Mouse (Mus musculus): ENCODE measurements around the gene Spx. TPM values are rescaled to one million over a fixed set of nuclear protein-coding genes. Genes with fewer than 3 reads are reported as not detected.
A peak's percentile ranks its signal among the peaks of the same experiment; 100 is the strongest.

Gene Spx
- polyA plus RNA-seq, 1 experiment from 2014 or later = 0.29 TPM

DNA sequence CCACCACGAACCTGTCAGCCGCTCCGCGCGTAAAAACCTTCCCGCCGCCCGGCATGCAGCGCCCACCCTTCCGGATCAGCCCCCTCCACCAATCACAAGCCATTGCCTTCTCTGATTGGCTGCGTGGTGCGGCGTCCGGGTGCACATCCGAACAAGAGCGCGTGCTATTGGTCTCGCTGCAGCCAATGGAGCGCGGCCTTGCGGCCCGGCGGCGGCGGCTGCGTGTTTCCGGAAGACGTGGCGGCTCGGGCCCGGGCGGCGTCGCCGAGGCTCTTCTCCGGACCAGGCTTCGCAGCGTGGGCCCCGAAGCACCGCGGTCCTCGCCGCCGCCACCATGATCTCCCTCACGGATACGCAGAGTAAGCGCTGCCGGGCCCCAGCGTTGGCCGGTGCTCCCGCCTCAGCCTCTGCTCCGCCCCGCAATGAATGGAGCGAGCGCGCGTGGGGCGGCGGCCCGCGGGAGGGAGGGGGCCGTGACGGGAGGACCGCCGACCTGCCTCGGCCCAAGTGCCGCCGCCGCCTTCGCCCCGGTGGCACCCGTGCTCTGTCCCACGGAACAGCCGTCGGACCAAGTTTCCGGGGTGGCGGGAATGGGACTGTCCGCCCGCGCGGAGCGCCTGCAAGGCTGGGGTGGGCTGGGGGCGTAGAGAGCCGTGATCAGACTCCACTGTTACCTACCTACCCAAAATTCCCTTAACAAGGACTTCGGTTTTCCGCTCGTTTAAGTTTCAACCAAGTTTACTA, 26.1 kb upstream of the Spx start, which contains the start of the genes Recql and Golt1b:
TSS of gene Recql (minus strand) at position 77 of the 744 bp plus-strand sequence.
TSS of gene Golt1b (plus strand) at position 211 of the 744 bp plus-strand sequence.
- no peaks in the 10 kb centered on the region for H3K9me3 ChIP-seq (replicated peaks)
- H3K4me1 ChIP-seq (replicated peaks) = peaks cover 44% of the 10 kb centered on the region
- ATAC-seq (ENCODE audit: low read depth) (peak; percentile 99), DNase-seq (peak; percentile 95)
- WGBS (ENCODE audit: insufficient replicate concordance) = under 1% methylated on average over 87 of the region's 87 CpGs
- H3K9ac ChIP-seq = peak within 1 kb of the TSS; percentile 92
- H3K27me3 ChIP-seq = no peaks in the 10 kb centered on the region
- H3K36me3 ChIP-seq = peaks cover 3% of the 10 kb centered on the region
- peak within 1 kb of the TSS; percentile 79 for H3K4me2 ChIP-seq
- H3K27ac ChIP-seq = peak within 1 kb of the TSS; percentile 83
- H3K4me3 ChIP-seq (replicated peaks) = peak within 1 kb of the TSS; percentile 94

DNA sequence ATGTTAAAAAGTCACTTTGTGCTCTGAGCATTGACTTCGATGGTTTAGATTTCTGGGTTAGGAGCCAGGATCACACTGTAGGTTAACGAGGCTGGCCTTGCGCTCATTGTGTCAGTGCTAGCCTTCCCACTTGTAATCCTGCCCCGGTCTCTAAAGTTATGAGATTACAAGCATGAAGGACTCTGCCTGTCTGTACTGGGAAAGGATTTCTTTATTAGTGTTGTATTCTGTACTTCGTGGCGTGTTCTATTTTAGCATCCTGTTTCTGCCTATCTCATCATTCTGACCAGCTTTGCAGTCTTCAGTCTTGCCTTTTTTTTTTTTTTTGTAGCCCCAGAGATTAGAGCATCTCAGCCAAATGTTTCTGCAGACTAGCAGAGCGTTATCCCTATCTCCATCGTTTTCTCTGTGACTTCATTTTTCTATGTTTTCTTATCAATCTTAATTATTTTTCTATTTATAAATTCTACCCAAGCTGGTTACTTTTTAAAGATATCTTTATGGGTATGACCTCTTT, 25.4 kb upstream of the Spx start:
- WGBS (ENCODE audit: insufficient replicate concordance) = 9% methylated on average over 8 of the region's 8 CpGs

DNA sequence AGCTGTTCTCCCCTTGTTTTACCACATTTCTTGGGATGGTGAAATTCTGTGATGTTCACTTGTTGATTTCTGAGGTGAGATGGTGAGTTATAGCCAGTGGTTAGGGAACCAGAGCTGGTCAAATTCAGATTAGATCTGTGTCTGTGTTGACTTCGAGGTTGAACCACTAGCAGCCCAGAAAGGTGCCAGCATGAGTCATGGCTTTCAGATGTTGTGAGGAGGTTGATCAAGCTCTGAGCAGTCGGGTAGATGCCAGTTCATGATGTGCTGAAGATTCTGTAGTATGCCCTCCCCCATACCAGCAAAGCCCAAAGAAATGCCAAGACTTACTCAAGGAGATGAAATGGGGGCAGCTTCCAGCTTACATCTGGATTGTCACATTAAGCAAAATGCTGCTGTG, 24.1 kb upstream of the Spx start:
- Histone ChIP-seq H3K9me3 (replicated peaks) (no peaks in the 10 kb centered on the region), H3K9ac (no peak overlapping the region; the same call in 1 of the 2 replicates), H3K4me3 (replicated peaks) (no peak overlapping the region), H3K4me2 (peak overlapping the region; percentile 79), H3K27ac (no peak overlapping the region), H3K4me1 (replicated peaks) (peaks cover 53% of the 10 kb centered on the region), H3K36me3 (peaks cover 16% of the 10 kb centered on the region), H3K27me3 (no peaks in the 10 kb centered on the region)
- DNase-seq (no peak), ATAC-seq (ENCODE audit: low read depth) (no peak)
- WGBS (ENCODE audit: insufficient replicate concordance) = 46% methylated on average over 2 of the region's 2 CpGs

More for the DNA sequence above, 25.4 kb upstream of the Spx start:
- Histone ChIP-seq H3K4me3 (replicated peaks) (peak overlapping the region; percentile 94), H3K36me3 (peaks cover 3% of the 10 kb centered on the region; the same call in 1 of the 2 replicates), H3K27ac (peak overlapping the region; percentile 73), H3K27me3 (no peaks in the 10 kb centered on the region), H3K9ac (peak overlapping the region; percentile 92), H3K4me1 (replicated peaks) (peaks cover 51% of the 10 kb centered on the region), H3K4me2 (peak overlapping the region; percentile 79), H3K9me3 (replicated peaks) (no peaks in the 10 kb centered on the region)
- DNase-seq (no peak), ATAC-seq (ENCODE audit: low read depth) (no peak)

DNA sequence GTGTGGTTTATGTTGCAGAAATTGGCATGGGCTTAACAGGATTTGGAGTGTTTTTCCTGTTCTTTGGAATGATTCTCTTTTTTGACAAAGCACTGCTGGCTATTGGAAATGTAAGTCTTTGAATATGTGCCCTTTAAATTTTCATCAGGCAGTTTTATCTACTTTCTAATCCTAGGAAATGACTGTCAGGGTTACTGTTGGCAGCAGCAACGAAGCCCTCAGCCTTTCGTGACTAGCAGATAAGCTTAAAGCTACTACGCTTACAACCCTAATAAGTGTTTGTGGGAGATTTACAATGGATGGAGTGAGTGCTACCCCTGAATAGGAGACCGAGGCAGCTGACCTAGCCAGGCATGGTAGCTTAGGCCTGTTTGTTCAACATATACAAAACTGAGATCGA, 20.9 kb upstream of the Spx start:
- no peak for ATAC-seq (ENCODE audit: low read depth)
- no peak overlapping the region; the same call in 1 of the 2 replicates for H3K9ac ChIP-seq

DNA sequence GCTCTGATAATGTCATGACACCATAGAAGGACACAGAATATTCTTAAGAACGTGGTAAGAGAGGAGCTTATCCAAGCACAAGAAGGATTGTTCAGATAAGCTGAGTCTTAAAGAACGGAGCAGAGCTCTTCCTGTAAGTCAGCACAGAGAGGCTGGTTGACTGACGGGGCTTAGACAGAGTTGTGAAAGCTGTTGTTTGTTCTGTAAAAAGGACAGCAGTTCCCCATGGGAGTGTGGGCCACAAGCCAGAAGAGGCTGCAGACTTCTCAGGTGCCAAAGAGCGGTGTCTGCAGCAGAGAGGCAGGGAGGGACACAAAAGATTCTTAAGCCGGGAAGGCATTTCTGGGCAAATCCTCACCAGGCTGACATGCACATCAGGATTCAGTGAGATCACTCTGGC, 18.6 kb upstream of the Spx start:
- Histone ChIP-seq H3K27ac (no peak overlapping the region), H3K4me1 (replicated peaks) (peaks cover 29% of the 10 kb centered on the region), H3K27me3 (no peaks in the 10 kb centered on the region), H3K4me3 (replicated peaks) (no peak overlapping the region), H3K36me3 (peaks cover 42% of the 10 kb centered on the region), H3K4me2 (no peak overlapping the region), H3K9me3 (replicated peaks) (no peaks in the 10 kb centered on the region), H3K9ac (no peak overlapping the region)
- WGBS (ENCODE audit: insufficient replicate concordance) = 62% methylated on average over 5 of the region's 5 CpGs
- DNase-seq = no peak
- ATAC-seq (ENCODE audit: low read depth) = 0 out of 2 replicates have a peak, but pooled peaks have one; percentile 12

More for the DNA sequence above, 20.9 kb upstream of the Spx start:
- Histone ChIP-seq H3K27ac (peak overlapping the region; percentile 34; the same call in 1 of the 2 replicates), H3K4me2 (no peak overlapping the region), H3K27me3 (no peaks in the 10 kb centered on the region), H3K36me3 (peaks cover 42% of the 10 kb centered on the region), H3K9me3 (replicated peaks) (no peaks in the 10 kb centered on the region), H3K4me3 (replicated peaks) (no peak overlapping the region), H3K4me1 (replicated peaks) (peaks cover 47% of the 10 kb centered on the region)
- no peak for DNase-seq
- WGBS (ENCODE audit: insufficient replicate concordance) = 44% methylated on average over 5 of the region's 5 CpGs

DNA sequence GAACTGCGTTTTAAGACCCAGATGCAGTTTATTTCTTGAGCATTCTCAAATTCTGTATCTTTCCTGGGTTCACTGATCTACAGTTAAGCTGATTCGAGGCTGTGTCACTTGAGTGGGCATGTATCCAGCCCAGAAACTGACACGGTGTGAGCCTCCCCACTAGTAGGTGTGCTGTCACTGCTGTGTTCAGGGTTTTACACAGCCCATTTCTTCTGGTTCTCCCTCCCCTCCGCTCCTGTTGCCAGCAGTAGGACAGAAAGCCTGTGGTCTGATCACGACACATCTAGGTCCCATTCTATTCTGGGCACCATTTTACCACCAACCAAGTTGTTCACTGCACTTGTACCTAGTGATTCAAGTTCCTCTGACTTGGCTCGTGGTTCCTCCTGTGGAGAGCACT, 17.5 kb upstream of the Spx start:
- Histone ChIP-seq H3K36me3 (peaks cover 50% of the 10 kb centered on the region), H3K4me1 (replicated peaks) (peaks cover 23% of the 10 kb centered on the region), H3K27me3 (no peaks in the 10 kb centered on the region), H3K4me2 (no peak overlapping the region), H3K4me3 (replicated peaks) (no peak overlapping the region), H3K9me3 (replicated peaks) (no peaks in the 10 kb centered on the region), H3K27ac (no peak overlapping the region), H3K9ac (no peak overlapping the region)
- ATAC-seq (ENCODE audit: low read depth) (no peak), DNase-seq (no peak)
- 81% methylated on average over 6 of the region's 6 CpGs for WGBS (ENCODE audit: insufficient replicate concordance)

DNA sequence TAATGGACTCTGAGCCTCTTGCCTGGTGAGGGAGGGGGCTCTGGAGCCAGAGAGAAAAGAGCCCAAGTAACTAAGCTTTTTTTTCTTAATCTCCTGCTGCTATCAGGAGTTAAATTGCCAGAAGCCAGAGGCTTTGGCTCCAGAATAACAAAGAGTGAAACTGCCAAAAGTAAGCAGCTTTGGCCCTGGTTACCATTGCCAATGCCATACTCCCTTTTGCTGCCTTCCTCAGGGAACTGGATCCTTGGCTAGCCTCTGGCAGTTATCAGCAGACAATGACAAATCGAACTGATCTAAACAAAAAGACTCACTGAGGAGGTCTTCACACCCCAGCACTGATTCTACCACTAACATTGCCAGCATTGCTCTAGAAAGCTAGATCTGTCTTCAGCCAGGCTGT, 2.1 kb upstream of the Spx start:
- no peak overlapping the region for H3K9ac ChIP-seq
- H3K27ac ChIP-seq = no peak overlapping the region
- ATAC-seq (ENCODE audit: low read depth) = no peak
- no peak overlapping the region for H3K4me2 ChIP-seq
- no peak for DNase-seq
- H3K4me1 ChIP-seq (replicated peaks) = no peaks in the 10 kb centered on the region
- H3K36me3 ChIP-seq = no peaks in the 10 kb centered on the region
- no peak overlapping the region for H3K4me3 ChIP-seq (replicated peaks)
- H3K9me3 ChIP-seq (replicated peaks) = no peaks in the 10 kb centered on the region
- 37% methylated on average over 1 of the region's 1 CpGs for WGBS (ENCODE audit: insufficient replicate concordance)
- peaks cover 36% of the 10 kb centered on the region for H3K27me3 ChIP-seq

DNA sequence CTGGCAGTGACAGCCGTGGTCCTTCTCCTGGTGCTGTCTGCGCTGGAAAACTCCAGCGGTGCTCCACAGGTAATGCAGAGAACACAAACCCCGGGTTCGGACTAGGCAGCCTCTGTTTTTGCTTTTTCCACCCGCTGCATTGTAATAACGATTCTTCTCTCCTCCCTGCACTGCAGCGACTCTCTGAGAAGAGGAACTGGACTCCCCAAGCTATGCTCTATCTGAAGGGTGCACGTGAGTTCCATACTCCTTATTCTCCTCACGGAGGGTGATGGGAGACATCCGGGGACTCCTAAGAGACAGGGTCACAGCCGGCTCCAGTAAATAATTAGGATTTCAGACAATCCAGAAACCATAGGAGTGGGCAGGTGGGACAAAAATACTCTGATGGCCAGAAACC, 604 bp downstream of the Spx start:
- Histone ChIP-seq H3K9ac (no peak overlapping the region), H3K27ac (no peak overlapping the region), H3K4me3 (replicated peaks) (no peak overlapping the region), H3K27me3 (peaks cover 36% of the 10 kb centered on the region), H3K9me3 (replicated peaks) (no peaks in the 10 kb centered on the region), H3K4me1 (replicated peaks) (no peaks in the 10 kb centered on the region), H3K4me2 (no peak overlapping the region), H3K36me3 (no peaks in the 10 kb centered on the region)
- DNase-seq = no peak
- ATAC-seq (ENCODE audit: low read depth) = no peak
- WGBS (ENCODE audit: insufficient replicate concordance) = 12% methylated on average over 12 of the region's 12 CpGs

DNA sequence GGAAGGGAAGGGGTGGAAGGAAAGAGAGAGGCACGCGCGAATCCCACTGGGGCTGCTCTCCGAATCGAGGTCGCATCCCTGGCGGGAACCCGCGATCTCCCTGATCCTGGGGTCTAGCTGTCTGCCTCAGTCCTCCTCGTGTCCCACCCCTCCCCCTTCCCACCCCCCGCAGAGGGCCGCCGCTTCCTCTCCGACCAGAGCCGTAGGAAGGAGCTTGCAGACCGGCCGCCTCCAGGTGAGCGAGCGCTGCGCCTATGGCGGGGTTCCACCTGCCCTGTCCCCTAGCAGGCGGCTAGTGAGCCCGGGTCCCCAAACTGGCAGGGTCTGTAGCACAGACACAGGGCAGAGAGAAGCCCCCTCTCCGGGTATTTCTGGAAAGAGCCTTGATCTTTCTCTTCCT, 1.4 kb downstream of the Spx start:
- Histone ChIP-seq H3K9ac (no peak overlapping the region), H3K4me2 (peak overlapping the region; percentile 32; the same call in 1 of the 2 replicates), H3K9me3 (replicated peaks) (no peaks in the 10 kb centered on the region), H3K4me1 (replicated peaks) (no peaks in the 10 kb centered on the region), H3K27me3 (peaks cover 36% of the 10 kb centered on the region), H3K4me3 (replicated peaks) (peak overlapping the region; percentile 16; the same call in 1 of the 2 replicates), H3K27ac (no peak overlapping the region), H3K36me3 (no peaks in the 10 kb centered on the region)
- WGBS (ENCODE audit: insufficient replicate concordance) = 4% methylated on average over 23 of the region's 24 CpGs
- DNase-seq (no peak), ATAC-seq (ENCODE audit: low read depth) (no peak)

DNA sequence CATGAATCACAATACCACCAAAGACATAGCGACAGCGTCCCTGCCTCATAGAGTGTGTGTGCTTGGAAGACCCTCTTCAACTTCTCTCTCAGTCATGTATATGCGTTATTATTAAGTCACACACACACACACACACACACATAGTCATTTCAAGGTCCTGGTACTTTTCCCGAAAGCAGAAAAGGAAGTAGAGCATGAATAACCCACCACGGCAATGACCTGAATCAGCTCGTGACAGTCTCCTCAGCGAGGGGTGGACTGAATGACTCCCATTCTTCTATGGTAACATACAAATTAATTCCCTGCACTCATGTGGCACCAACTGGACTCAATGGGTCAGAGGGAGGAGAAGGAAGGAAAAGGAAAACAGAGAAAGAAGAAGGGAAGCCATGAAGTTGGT, 11.7 kb downstream of the Spx start:
- H3K27me3 ChIP-seq = no peaks in the 10 kb centered on the region
- ATAC-seq (ENCODE audit: low read depth) (no peak), DNase-seq (no peak)
- no peaks in the 10 kb centered on the region for H3K9me3 ChIP-seq (replicated peaks)
- H3K4me2 ChIP-seq = no peak overlapping the region
- H3K4me3 ChIP-seq (replicated peaks) = no peak overlapping the region
- H3K27ac ChIP-seq = no peak overlapping the region
- H3K9ac ChIP-seq = no peak overlapping the region
- H3K36me3 ChIP-seq = no peaks in the 10 kb centered on the region
- H3K4me1 ChIP-seq (replicated peaks) = no peaks in the 10 kb centered on the region
- 49% methylated on average over 7 of the region's 7 CpGs for WGBS (ENCODE audit: insufficient replicate concordance)

DNA sequence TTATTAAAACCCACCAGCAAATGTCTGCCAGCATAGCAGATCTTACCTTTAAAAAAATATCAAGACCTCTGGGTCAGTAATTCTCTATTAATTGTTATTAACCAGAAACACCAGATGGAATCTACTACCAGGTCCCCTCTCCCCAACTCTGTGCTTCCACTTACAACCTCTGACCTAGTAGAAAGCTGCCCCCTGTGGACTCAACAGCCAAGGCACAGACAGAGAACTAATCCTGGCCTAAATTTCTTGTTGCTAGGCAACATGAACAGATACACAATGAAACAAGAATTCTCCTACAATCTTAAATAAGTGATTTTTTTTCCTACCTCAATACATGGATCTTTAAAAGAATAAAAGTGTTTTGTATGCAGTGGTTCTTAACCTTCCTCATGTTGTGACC, 15.8 kb downstream of the Spx start:
- no peak overlapping the region for H3K27ac ChIP-seq
- no peaks in the 10 kb centered on the region for H3K27me3 ChIP-seq
- no peaks in the 10 kb centered on the region for H3K36me3 ChIP-seq
- H3K4me3 ChIP-seq (replicated peaks) = no peak overlapping the region
- H3K4me2 ChIP-seq = no peak overlapping the region
- ATAC-seq (ENCODE audit: low read depth) (no peak), DNase-seq (no peak)
- H3K9me3 ChIP-seq (replicated peaks) = no peaks in the 10 kb centered on the region
- H3K4me1 ChIP-seq (replicated peaks) = no peaks in the 10 kb centered on the region
- H3K9ac ChIP-seq = no peak overlapping the region

DNA sequence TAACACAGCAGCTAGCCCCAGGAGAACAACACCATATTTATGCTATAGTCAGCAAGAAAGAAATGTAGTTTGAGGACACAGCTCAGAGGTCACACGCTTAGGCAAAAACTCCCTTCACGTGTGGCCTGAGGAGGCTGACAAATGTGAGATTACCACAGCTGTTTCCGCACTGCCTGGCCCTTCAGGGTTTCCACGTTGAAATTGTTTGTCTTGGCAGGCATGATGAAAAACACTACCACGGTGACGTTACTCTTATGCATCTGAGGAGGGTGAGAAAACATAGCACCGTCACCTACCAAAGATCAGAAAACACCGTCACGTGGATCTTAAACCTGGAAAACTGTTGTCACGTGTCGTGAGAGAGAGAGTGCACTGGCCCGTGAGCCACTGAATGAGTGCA, 38.1 kb downstream of the Spx start:
- Histone ChIP-seq H3K4me1 (replicated peaks) (no peaks in the 10 kb centered on the region), H3K4me2 (no peak overlapping the region), H3K9me3 (replicated peaks) (no peaks in the 10 kb centered on the region), H3K27ac (no peak overlapping the region), H3K27me3 (no peaks in the 10 kb centered on the region), H3K36me3 (peaks cover 2% of the 10 kb centered on the region; the same call in 1 of the 2 replicates), H3K4me3 (replicated peaks) (no peak overlapping the region), H3K9ac (no peak overlapping the region)
- WGBS (ENCODE audit: insufficient replicate concordance) = 72% methylated on average over 12 of the region's 12 CpGs
- ATAC-seq (ENCODE audit: low read depth) (no peak), DNase-seq (no peak)

Measured in liver, embryonic 13.5 days (tissue).